Mouse (Mus musculus): ENCODE measurements around the gene Agap2.

Agap2 gene

GRCm38 (mm10) chr10:127075080-127075479, at the start of gene Agap2:
Gene Agap2, plus strand, starts transcription at chr10:127075284.
- peak; percentile 92 for DNase-seq (ENCODE audit: low read depth, low spot score)

GRCm38 (mm10) chr10:127030336-127031296, 44.5 kb upstream of the Agap2 start, which contains the start of gene Tsfm:
Gene Tsfm, minus strand, starts transcription at chr10:127030840.
- peak; percentile 94 for DNase-seq (ENCODE audit: low read depth, low spot score)

GRCm38 (mm10) chr10:127033301-127033741, 41.8 kb upstream of the Agap2 start:
- no peak for DNase-seq (ENCODE audit: low read depth, low spot score)

GRCm38 (mm10) chr10:127036273-127036672, 38.8 kb upstream of the Agap2 start:
- DNase-seq (ENCODE audit: low read depth, low spot score), result no peak

GRCm38 (mm10) chr10:127037641-127038040, 37.4 kb upstream of the Agap2 start:
- DNase-seq (ENCODE audit: low read depth, low spot score), result no peak

- DNase-seq (ENCODE audit: low read depth, low spot score), result peak; percentile 29
These were observed 34.4 kb upstream of the Agap2 start for GRCm38 (mm10) chr10:127040569-127041214.

- peak; percentile 34 for DNase-seq (ENCODE audit: low read depth, low spot score)
These were observed 33.8 kb upstream of the Agap2 start, which contains the start of the genes Mettl1 and Eef1akmt3 for GRCm38 (mm10) chr10:127041274-127041766. Gene Mettl1, plus strand, starts transcription at chr10:127041414. Gene Eef1akmt3, minus strand, starts transcription at chr10:127041513.

- peak; percentile 92 for DNase-seq (ENCODE audit: low read depth, low spot score)
These were observed 33.2 kb upstream of the Agap2 start for GRCm38 (mm10) chr10:127041774-127042338.

GRCm38 (mm10) chr10:127042468-127043115, 32.5 kb upstream of the Agap2 start:
- no peak for DNase-seq (ENCODE audit: low read depth, low spot score)

- DNase-seq (ENCODE audit: low read depth, low spot score), result no peak
These were observed 31.9 kb upstream of the Agap2 start for GRCm38 (mm10) chr10:127043187-127043586.

GRCm38 (mm10) chr10:127047954-127048353, 27.1 kb upstream of the Agap2 start, which contains the start of gene Cyp27b1:
Gene Cyp27b1, plus strand, starts transcription at chr10:127048250.
- no peak for DNase-seq (ENCODE audit: low read depth, low spot score)

GRCm38 (mm10) chr10:127048608-127049394, 26.3 kb upstream of the Agap2 start:
- peak; percentile 34 for DNase-seq (ENCODE audit: low read depth, low spot score)

- peak; percentile 65 for DNase-seq (ENCODE audit: low read depth, low spot score)
These were observed 25.5 kb upstream of the Agap2 start for GRCm38 (mm10) chr10:127049395-127050118.

- DNase-seq (ENCODE audit: low read depth, low spot score), result no peak
These were observed 25.0 kb upstream of the Agap2 start for GRCm38 (mm10) chr10:127050119-127050474.

- DNase-seq (ENCODE audit: low read depth, low spot score), result no peak
These were observed 20.4 kb upstream of the Agap2 start for GRCm38 (mm10) chr10:127054646-127055045.

- no peak for DNase-seq (ENCODE audit: low read depth, low spot score)
These were observed 19.7 kb upstream of the Agap2 start for GRCm38 (mm10) chr10:127055406-127055805.

- no peak for DNase-seq (ENCODE audit: low read depth, low spot score)
These were observed 18.6 kb upstream of the Agap2 start for GRCm38 (mm10) chr10:127056490-127056889.

- peak; percentile 90 for DNase-seq (ENCODE audit: low read depth, low spot score)
These were observed 16.9 kb upstream of the Agap2 start for GRCm38 (mm10) chr10:127058161-127058560.

- no peak for DNase-seq (ENCODE audit: low read depth, low spot score)
These were observed 16.4 kb upstream of the Agap2 start for GRCm38 (mm10) chr10:127058708-127059107.
